Mouse (Mus musculus) liver, postnatal 0 days (tissue): Measurements from ENCODE around the gene Vcan. TPM values are rescaled to one million over a fixed set of nuclear protein-coding genes. Genes with fewer than 3 reads are reported as not detected.

Source experiments
- ATAC-seq: fragments of 200-750 bp; cut with Nextera tagmentation; 2 replicates; pipeline ENCODE4 v1.8.0; 2017; ENCODE audit warnings: mild to moderate bottlenecking, moderate library complexity
- DNase-seq: peaks from one replicate; pipeline ENCODE4 v3.0.0-alpha.2; 2016
- H3K27ac ChIP-seq: fragments of 300-500 bp; sonication (generic); 2 replicates; pipeline ENCODE4 v1.5.1; 2014; ENCODE audit warnings: antibody characterized with exemption, moderate library complexity, mild to moderate bottlenecking, low read depth
- H3K27me3 ChIP-seq: fragments of 300-500 bp; sonication (generic); 2 replicates; pipeline ENCODE4 v1.6.1; 2014; ENCODE audit warnings: low read length, control low read depth, mixed read lengths; ENCODE audit not compliant: insufficient read depth
- H3K36me3 ChIP-seq: fragments of 300-500 bp; sonication (generic); replicated peaks from 2 replicates; pipeline ENCODE4 v1.6.1; 2014; ENCODE audit warnings: mild to moderate bottlenecking, control low read depth, low read length, moderate library complexity, mixed read lengths; ENCODE audit not compliant: insufficient read depth
- H3K4me1 ChIP-seq: fragments of 300-500 bp; sonication (generic); 2 replicates; pipeline ENCODE4 v1.6.1; 2014; ENCODE audit warnings: antibody characterized with exemption, mild to moderate bottlenecking, control low read depth; ENCODE audit not compliant: insufficient read depth
- H3K4me2 ChIP-seq: fragments of 300-500 bp; sonication (generic); 2 replicates; pipeline ENCODE4 v1.6.1; 2014; ENCODE audit warnings: low read depth, mild to moderate bottlenecking, low read length, moderate library complexity, mixed read lengths
- H3K4me3 ChIP-seq: fragments of 300-500 bp; sonication (generic); 2 replicates; pipeline ENCODE4 v1.5.1; 2014; ENCODE audit warnings: low read depth, low read length
- H3K9ac ChIP-seq: fragments of 300-500 bp; sonication (generic); replicated peaks from 2 replicates; pipeline ENCODE4 v1.6.1; 2014; ENCODE audit warnings: mild to moderate bottlenecking, moderate library complexity
- H3K9me3 ChIP-seq: fragments of 300-500 bp; sonication (generic); 2 replicates; pipeline ENCODE4 v1.6.1; 2016; ENCODE audit warnings: mild to moderate bottlenecking, control low read depth, low read length, mixed read lengths
- CTCF ChIP-seq: sonication (generic); IDR thresholded peaks from 2 replicates; pipeline ENCODE4 v1.5.1; 2016; ENCODE audit warnings: antibody characterized with exemption, low read depth
- EP300 ChIP-seq: IDR thresholded peaks from 2 replicates; pipeline ENCODE4 v1.6.1; 2016; ENCODE audit warnings: antibody characterized with exemption, low read depth, mild to moderate bottlenecking
- WGBS: fragments of 180-500 bp; shearing (Covaris S2); extraction: QIAGEN DNeasy Blood & Tissue Kit; methylation state at CpG from one replicate; pipeline ENCODE4 v1.1.7; 2014; ENCODE audit not compliant: insufficient replicate concordance; 5-methylcytosine and 5-hydroxymethylcytosine counted together
- polyA plus RNA-seq: library from polyadenylated mRNA; unstranded; fragments of >200 nt; fragmentation: Nextera tagmentation; extraction: Ambion mirVana; gene quantifications from 2 replicates; pipeline ENCODE4 v1.2.1, GENCODE M21; 2015

Gene Vcan
- polyA plus RNA-seq, 1 experiment from 2014 or later, result 0.89 TPM

DNA sequence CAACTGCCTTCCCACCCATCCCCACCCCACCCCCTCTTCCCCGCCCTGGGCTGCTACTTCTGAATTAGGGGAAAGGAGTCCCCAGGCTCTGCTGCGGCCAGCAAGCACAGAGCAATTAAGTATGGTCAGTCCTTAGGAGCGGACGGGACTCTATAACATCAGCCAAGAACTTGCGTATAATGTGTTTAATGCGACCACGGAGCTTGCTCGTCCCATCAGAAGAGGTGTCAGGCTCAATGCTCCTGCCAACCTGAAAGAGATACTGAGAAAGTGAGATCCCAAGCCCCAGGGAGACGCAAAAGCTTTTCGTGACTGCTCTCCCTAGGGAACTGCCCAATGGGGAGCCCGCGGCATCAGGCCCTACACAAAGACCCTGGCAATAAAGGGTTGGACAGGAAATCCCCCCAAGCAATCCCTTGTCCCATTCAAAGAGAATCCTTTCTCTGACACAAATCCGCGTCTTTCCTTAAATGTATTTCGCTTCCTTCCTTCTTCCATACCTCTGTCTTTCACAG lies 434 bp upstream of the Vcan start:
- Histone ChIP-seq H3K4me3 (peak overlapping the region; percentile 41), H3K4me2 (peak overlapping the region; percentile 79), H3K27me3 (peaks cover 26% of the 10 kb centered on the region), H3K9ac (no peak overlapping the region), H3K27ac (no peak overlapping the region), H3K4me1 (peaks cover 23% of the 10 kb centered on the region), H3K36me3 (no peaks in the 10 kb centered on the region), H3K9me3 (no peaks in the 10 kb centered on the region)
- DNase-seq (no peak), ATAC-seq (no peak)
- 5% methylated on average over 15 of the region's 15 CpGs for WGBS
- no peak for TF ChIP-seq CTCF
- TF ChIP-seq EP300, result no peak

DNA sequence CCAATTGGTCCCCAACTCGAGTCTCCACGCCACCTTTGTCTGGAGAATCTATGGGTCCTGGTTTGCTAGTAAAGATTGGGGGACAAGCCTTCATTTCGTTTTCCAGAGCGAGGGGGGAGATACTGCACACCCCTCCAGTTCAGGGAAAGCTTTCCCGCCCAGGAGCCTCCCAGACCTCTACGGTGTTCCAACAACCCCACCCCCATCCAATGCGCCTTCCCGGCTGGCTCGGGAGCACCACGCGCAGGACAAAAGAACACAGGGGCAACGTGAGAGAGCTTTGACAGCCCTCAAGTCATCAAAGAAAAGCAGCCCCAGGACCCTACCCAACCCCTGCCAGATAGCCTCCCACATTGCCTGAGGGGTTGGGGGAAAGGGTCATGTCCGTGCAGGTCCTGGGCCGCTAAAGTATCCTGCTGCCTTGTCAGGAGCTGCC lies 1.2 kb downstream of the Vcan start:
- peak overlapping the region; percentile 79 for H3K4me2 ChIP-seq
- peak; percentile 18 for DNase-seq
- 0 out of 2 replicates have a peak overlapping the region, but pooled peaks have one; percentile 22 for H3K9ac ChIP-seq
- peak overlapping the region; percentile 62 for H3K4me3 ChIP-seq
- 4% methylated on average over 14 of the region's 14 CpGs for WGBS
- no peak for ATAC-seq
- no peaks in the 10 kb centered on the region for H3K9me3 ChIP-seq
- no peak overlapping the region for H3K27ac ChIP-seq
- H3K36me3 ChIP-seq, result no peaks in the 10 kb centered on the region
- peaks cover 26% of the 10 kb centered on the region for H3K27me3 ChIP-seq
- no peak for TF ChIP-seq EP300
- no peak for TF ChIP-seq CTCF
- peaks cover 23% of the 10 kb centered on the region for H3K4me1 ChIP-seq

DNA sequence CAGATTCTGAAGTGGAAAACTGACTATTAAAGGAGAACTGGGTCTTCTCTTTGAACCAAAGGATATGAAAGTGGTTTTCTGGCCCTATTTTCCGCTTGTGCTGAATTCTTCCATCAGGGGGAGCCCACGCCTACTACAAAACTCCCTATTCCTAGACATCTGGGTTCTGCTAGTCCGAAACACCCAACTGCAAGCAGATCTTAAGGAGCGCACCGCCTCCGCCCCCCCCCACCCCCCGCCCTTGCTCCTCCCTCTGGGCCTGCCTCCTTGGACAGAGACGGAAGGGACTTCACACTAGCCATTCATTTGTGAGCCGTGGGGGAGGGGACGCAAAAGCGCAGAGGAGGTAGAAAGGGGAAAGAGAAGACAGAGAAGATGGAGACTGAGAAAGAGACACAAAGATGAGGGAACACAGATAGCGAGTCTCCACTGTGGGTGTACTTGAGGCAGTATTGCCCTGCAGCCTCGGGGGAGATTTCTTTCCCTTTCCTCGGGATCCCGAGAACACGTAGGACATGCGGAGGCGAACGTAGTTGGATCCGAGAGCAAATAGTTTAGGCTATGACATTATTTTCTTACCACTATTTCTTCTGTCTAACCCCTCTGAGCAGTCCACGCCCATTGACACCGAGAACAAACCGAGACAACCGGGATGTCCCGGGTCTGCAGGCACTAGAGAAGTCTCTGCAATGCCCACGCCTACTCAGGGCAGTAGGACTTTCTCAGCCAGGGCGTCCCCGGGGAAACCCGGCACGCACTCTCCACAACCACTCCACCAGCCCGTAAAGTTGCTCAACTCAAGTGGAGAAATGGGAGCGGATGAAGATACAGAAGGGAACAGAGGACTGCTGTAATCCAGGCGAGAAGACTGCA lies 1.8 kb downstream of the Vcan start:
- H3K4me3 ChIP-seq, result peak overlapping the region; percentile 62
- ATAC-seq, result peak; percentile 69
- WGBS, result under 1% methylated on average over 33 of the region's 33 CpGs
- peaks cover 23% of the 10 kb centered on the region for H3K4me1 ChIP-seq
- H3K9me3 ChIP-seq, result no peaks in the 10 kb centered on the region
- peak overlapping the region; percentile 58; the same call in 1 of the 2 replicates for H3K27ac ChIP-seq
- H3K27me3 ChIP-seq, result peaks cover 26% of the 10 kb centered on the region
- DNase-seq, result peak; percentile 78
- H3K9ac ChIP-seq, result peak overlapping the region; percentile 50
- H3K36me3 ChIP-seq, result no peaks in the 10 kb centered on the region
- H3K4me2 ChIP-seq, result peak overlapping the region; percentile 79
- no peak for TF ChIP-seq EP300
- peak; percentile 67 for TF ChIP-seq CTCF

DNA sequence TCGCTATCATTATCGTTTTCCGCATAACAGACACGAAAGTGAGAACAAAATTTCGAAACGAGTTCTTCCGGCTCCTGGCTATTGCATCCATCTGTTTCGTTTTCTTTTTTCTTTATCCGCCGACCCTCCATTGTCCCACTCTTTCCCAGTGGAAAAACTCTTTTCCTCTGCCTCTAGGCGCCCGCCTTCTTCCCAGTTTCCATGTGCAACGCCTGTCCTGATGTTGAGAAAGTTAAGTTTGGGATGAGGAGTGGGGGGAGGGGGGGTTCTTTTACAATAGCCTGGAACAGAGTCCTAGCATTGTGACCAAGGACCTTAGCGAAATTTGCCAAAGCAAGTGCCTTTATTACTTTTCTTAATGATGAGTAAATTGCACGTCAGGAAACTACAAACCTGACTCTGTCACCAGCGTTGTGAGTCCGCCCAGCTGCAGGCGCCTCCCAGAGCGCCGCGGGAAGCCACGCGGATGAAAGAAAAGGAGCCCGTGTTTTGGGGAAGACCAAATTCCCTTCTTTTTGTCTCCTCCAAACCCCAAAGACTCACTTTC lies 2.5 kb downstream of the Vcan start:
- Histone ChIP-seq H3K4me3 (peak overlapping the region; percentile 62), H3K27ac (peak overlapping the region; percentile 58; the same call in 1 of the 2 replicates), H3K9ac (peak overlapping the region; percentile 50), H3K9me3 (no peaks in the 10 kb centered on the region), H3K36me3 (no peaks in the 10 kb centered on the region), H3K4me1 (peaks cover 23% of the 10 kb centered on the region), H3K27me3 (peaks cover 26% of the 10 kb centered on the region), H3K4me2 (peak overlapping the region; percentile 79)
- DNase-seq (no peak), ATAC-seq (peak; percentile 42; the same call in 1 of the 2 replicates)
- WGBS, result under 1% methylated on average over 24 of the region's 24 CpGs
- no peak for TF ChIP-seq CTCF
- no peak for TF ChIP-seq EP300

DNA sequence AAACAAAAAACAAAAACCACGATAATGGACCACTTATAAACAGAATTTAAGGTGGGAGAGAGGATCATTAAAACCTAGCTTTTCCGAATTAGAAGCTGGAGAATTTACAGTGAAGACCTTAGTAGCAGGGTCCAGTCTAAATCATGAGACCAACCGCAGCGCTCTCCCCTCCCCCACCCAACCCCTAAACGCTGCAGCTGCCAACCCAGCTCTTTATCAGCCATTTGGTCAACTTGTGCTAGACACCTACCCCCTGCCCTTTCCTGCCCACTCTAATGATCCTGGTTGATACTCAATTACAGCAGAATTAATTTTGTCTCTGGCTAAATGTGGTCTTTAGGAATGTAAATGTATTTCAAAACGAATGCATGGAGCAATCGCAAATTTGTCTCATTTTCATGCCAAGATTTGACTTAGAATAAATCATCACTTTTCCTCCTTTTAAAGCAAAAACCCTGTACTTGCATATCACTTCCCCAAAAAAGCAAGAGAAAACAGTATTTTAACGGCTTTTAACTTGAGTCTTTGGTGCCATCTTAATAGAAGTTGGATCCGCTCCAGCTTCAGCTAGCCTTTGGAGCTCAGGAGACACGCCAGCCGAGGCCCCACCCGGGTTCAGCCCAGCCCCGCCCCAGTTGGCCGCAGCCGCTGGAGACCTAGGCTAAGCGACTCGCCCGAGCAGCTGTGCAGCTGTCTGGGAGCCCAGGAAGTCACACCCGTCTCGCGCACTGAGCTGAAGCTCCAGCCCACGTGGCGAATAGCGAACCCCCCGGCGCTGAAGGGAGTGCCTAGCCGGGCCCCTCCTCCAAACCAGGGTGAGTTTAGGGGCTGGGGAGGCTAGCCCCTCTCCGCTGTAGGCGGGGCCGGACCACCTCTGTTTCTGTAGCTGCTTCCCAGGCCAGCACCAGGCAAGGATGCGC lies 3.3 kb downstream of the Vcan start:
- WGBS, result 2% methylated on average over 31 of the region's 31 CpGs
- peak; percentile 79 for ATAC-seq

More for the DNA sequence above, 3.3 kb downstream of the Vcan start:
- peak overlapping the region; percentile 62 for H3K4me3 ChIP-seq
- H3K4me2 ChIP-seq, result peak overlapping the region; percentile 79
- H3K9me3 ChIP-seq, result no peaks in the 10 kb centered on the region
- TF ChIP-seq EP300 (no peak), CTCF (no peak)
- H3K9ac ChIP-seq, result peak overlapping the region; percentile 50
- H3K4me1 ChIP-seq, result peaks cover 23% of the 10 kb centered on the region
- peaks cover 26% of the 10 kb centered on the region for H3K27me3 ChIP-seq
- no peaks in the 10 kb centered on the region for H3K36me3 ChIP-seq
- peak; percentile 79 for DNase-seq
- H3K27ac ChIP-seq, result no peak overlapping the region
